Mouse (Mus musculus): ENCODE results near the gene Plcb4. TPM values are rescaled to one million over a fixed set of nuclear protein-coding genes. Genes with fewer than 3 reads are reported as not detected.

Plcb4 gene
- polyA plus RNA-seq, 1 experiment from 2014 or later, result 44.9 TPM

DNA sequence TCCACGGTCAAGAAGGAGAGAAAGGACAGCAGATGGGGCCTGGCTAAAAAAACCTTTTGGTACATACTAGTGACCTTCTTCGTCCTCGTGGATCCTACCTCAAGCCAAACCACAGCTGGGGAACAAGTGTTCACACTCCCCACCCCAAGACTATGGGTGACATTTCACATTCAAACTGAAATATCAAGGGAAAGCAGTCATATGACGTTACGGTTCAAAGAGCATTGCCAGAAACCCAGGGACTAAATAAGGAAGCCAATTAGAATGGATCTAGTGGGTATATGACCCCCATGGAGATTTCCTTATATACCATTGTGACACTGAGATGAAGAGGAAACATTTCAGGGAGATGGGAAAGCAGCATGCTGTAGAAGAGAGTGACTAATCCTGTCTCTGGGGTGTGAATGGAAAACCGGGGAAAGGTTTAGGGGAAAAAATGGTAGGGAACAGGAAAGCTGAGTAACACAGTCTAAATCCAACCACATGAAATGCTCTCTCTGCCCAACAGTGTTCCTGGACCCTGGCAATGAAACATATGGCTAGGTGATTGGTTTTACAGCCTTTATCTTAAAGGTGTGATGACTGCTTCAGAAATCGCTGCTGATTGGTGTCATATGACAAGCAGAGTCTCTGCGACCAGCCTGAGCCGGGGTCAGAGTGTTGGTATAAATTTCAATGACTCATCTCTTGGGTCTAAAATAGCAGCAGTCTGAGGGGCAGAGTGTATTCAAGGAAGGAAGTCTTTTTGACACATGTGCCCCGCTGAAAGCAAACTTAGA lies 114.6 kb downstream of the Plcb4 start:
- WGBS, result 22% methylated on average over 10 of the region's 10 CpGs
- peak; percentile 66 for ATAC-seq (ENCODE audit: insufficient number of reproducible peaks, insufficient read depth, low FRiP score, low read depth)

DNA sequence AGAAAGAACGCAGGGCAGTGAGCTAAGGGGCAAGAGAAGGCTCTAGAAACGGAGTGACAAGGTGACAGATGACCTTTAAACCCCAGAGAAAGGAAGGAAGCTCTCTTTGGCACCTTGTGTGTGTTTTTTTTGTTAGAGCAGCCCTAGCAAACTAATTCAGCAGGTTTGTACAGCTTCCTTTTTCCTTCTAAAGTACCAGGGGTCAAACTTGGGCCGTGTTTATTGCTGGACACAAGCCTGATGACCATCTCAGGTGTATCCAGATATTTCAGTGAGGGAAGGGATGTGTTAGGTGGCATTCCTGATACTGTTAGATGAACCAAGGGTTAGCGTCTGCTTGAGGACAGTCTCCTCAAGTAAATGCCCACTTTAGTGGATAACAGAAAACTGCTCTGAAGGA lies 116.2 kb downstream of the Plcb4 start:
- Histone ChIP-seq H3K36me3 (ENCODE audit: control insufficient read depth, insufficient read depth, low read length) (no peaks in the 10 kb centered on the region), H3K4me3 (ENCODE audit: control insufficient read depth in 1 of 2, insufficient read depth in 1 of 2, low read depth in 1 of 2, low read length in 2 of 2) (no peak overlapping the region), H3K27me3 (ENCODE audit: control insufficient read depth, insufficient read depth, low read length) (no peaks in the 10 kb centered on the region), H3K9ac (ENCODE audit: low read length) (no peak overlapping the region), H3K4me1 (ENCODE audit: control insufficient read depth in 2 of 2, insufficient read depth in 2 of 2, low read length in 2 of 2) (peaks cover 10 to 25% of the 10 kb centered on the region in 2 experiments), H3K4me2 (ENCODE audit: low read length) (no peak overlapping the region), H3K9me3 (ENCODE audit: control insufficient read depth, low read length) (no peaks in the 10 kb centered on the region), H3K27ac (replicated peaks in 1 of 2; ENCODE audit: control insufficient read depth in 1 of 2, insufficient read depth in 1 of 2, low read depth in 2 of 2, low read length in 2 of 2) (no peak overlapping the region)
- 69% methylated on average over 4 of the region's 4 CpGs for WGBS
- no peak for ATAC-seq (ENCODE audit: insufficient number of reproducible peaks, insufficient read depth, low FRiP score, low read depth)

More for the DNA sequence above, 114.6 kb downstream of the Plcb4 start:
- Histone ChIP-seq H3K4me2 (ENCODE audit: low read length) (peak overlapping the region; percentile 45), H3K9me3 (ENCODE audit: control insufficient read depth, low read length) (no peaks in the 10 kb centered on the region), H3K4me3 (ENCODE audit: control insufficient read depth in 1 of 2, insufficient read depth in 1 of 2, low read depth in 1 of 2, low read length in 2 of 2) (no peak overlapping the region), H3K36me3 (ENCODE audit: control insufficient read depth, insufficient read depth, low read length) (no peaks in the 10 kb centered on the region), H3K9ac (ENCODE audit: low read length) (no peak overlapping the region), H3K4me1 (ENCODE audit: control insufficient read depth in 2 of 2, insufficient read depth in 2 of 2, low read length in 2 of 2) (peaks cover 10 to 25% of the 10 kb centered on the region in 2 experiments), H3K27me3 (ENCODE audit: control insufficient read depth, insufficient read depth, low read length) (no peaks in the 10 kb centered on the region), H3K27ac (replicated peaks in 1 of 2; ENCODE audit: control insufficient read depth in 1 of 2, insufficient read depth in 1 of 2, low read depth in 2 of 2, low read length in 2 of 2) (peak overlapping the region; percentile 68 to 76)

DNA sequence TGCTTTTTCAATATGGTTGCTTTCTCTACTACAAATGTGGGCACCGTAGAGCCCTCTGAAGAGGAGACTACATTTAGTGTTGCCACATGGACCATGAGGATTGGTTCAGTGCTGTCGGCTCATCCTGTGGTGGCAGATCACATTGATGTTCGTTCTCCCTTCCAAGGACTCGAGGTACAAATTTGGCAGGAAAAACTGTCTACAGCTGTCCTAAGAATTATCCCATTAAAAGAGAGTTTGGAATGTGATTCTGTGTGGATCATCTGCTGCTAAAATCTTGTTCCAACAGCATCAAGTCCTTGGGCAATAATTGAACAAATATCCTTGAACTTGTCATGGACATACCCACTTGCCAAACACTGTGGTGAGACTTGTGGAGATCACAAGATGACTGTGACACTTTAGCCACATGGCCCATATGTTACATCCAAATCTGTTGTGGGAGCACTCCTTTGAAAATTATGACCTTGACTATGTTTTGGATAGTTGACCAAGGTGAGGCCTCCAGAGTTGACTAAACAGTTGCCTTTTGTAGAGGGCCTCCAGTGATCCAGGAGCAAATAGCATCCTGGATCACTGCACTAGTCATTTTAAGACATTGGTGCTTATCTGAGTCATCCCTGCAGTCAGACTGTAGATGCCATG lies 117.4 kb downstream of the Plcb4 start:
- no peak overlapping the region for H3K27ac ChIP-seq (replicated peaks in 1 of 2; ENCODE audit: control insufficient read depth in 1 of 2, insufficient read depth in 1 of 2, low read depth in 2 of 2, low read length in 2 of 2)
- WGBS, result 97% methylated on average over 4 of the region's 4 CpGs
- peaks cover 10 to 25% of the 10 kb centered on the region in 2 experiments for H3K4me1 ChIP-seq (ENCODE audit: control insufficient read depth in 2 of 2, insufficient read depth in 2 of 2, low read length in 2 of 2)
- H3K9me3 ChIP-seq (ENCODE audit: control insufficient read depth, low read length), result no peaks in the 10 kb centered on the region
- H3K27me3 ChIP-seq (ENCODE audit: control insufficient read depth, insufficient read depth, low read length), result no peaks in the 10 kb centered on the region
- no peak overlapping the region for H3K4me2 ChIP-seq (ENCODE audit: low read length)
- H3K9ac ChIP-seq (ENCODE audit: low read length), result no peak overlapping the region
- H3K36me3 ChIP-seq (ENCODE audit: control insufficient read depth, insufficient read depth, low read length), result no peaks in the 10 kb centered on the region
- H3K4me3 ChIP-seq (ENCODE audit: control insufficient read depth in 1 of 2, insufficient read depth in 1 of 2, low read depth in 1 of 2, low read length in 2 of 2), result no peak overlapping the region
- no peak for ATAC-seq (ENCODE audit: insufficient number of reproducible peaks, insufficient read depth, low FRiP score, low read depth)

GRCm38 (mm10) chr2:135781391-135781790 lies 122.6 kb downstream of the Plcb4 start:
- Histone ChIP-seq H3K27ac (replicated peaks in 1 of 2; ENCODE audit: control insufficient read depth in 1 of 2, insufficient read depth in 1 of 2, low read depth in 2 of 2, low read length in 2 of 2) (no peak overlapping the region), H3K36me3 (ENCODE audit: control insufficient read depth, insufficient read depth, low read length) (no peaks in the 10 kb centered on the region), H3K4me3 (ENCODE audit: control insufficient read depth in 1 of 2, insufficient read depth in 1 of 2, low read depth in 1 of 2, low read length in 2 of 2) (no peak overlapping the region), H3K4me1 (ENCODE audit: control insufficient read depth in 2 of 2, insufficient read depth in 2 of 2, low read length in 2 of 2) (no peaks in the 10 kb centered on the region), H3K4me2 (ENCODE audit: low read length) (no peak overlapping the region), H3K27me3 (ENCODE audit: control insufficient read depth, insufficient read depth, low read length) (no peaks in the 10 kb centered on the region), H3K9ac (ENCODE audit: low read length) (no peak overlapping the region), H3K9me3 (ENCODE audit: control insufficient read depth, low read length) (no peaks in the 10 kb centered on the region)
- WGBS, result 85% methylated on average over 6 of the region's 6 CpGs
- ATAC-seq (ENCODE audit: insufficient number of reproducible peaks, insufficient read depth, low FRiP score, low read depth), result no peak

DNA sequence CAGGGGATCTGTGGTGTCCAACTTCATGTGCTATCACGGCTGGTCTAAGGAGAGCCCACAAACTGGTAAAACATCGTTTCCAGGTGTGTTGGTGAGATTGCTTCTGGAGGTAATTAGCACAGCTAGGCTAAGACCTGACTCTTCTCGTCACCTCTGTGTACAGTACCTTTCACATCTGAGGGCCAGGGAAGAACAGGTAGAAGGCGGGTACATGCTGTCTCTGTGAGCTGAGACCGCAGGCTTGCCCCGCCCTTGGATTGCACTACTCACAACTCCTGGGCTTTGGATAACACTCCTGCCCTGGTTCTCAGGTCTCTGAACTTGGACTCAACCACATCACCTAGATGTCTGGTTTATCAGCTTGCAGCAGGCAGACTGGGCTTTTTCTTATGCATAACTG lies 128.6 kb downstream of the Plcb4 start:
- no peak for ATAC-seq (ENCODE audit: insufficient number of reproducible peaks, insufficient read depth, low FRiP score, low read depth)
- Histone ChIP-seq H3K27ac (replicated peaks in 1 of 2; ENCODE audit: control insufficient read depth in 1 of 2, insufficient read depth in 1 of 2, low read depth in 2 of 2, low read length in 2 of 2) (no peak overlapping the region), H3K36me3 (ENCODE audit: control insufficient read depth, insufficient read depth, low read length) (no peaks in the 10 kb centered on the region; the same call in 1 of the 2 replicates), H3K9me3 (ENCODE audit: control insufficient read depth, low read length) (no peaks in the 10 kb centered on the region), H3K4me3 (ENCODE audit: control insufficient read depth in 1 of 2, insufficient read depth in 1 of 2, low read depth in 1 of 2, low read length in 2 of 2) (no peak overlapping the region), H3K9ac (ENCODE audit: low read length) (no peak overlapping the region), H3K4me1 (ENCODE audit: control insufficient read depth in 2 of 2, insufficient read depth in 2 of 2, low read length in 2 of 2) (no peaks in the 10 kb centered on the region), H3K4me2 (ENCODE audit: low read length) (no peak overlapping the region), H3K27me3 (ENCODE audit: control insufficient read depth, insufficient read depth, low read length) (no peaks in the 10 kb centered on the region)
- 89% methylated on average over 6 of the region's 6 CpGs for WGBS

DNA sequence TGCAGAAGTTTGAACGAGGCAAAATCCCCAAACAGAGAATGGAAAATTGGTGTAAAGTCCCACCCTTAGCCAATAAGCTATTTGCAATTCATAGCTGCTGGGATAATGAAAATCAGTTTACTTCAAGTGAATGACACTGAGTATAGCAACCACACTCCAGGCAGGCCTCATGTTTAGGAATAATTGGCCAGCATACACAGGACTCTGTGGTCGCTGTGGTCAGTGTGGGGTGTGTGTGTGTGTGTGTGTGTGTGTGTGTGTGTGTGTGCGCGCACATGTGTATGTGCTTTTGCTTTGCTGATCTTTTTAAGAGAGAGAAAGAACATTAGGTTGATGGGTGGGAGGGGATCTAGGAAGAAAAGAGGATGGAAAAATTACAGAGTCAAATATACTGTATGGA lies 134.1 kb downstream of the Plcb4 start:
- H3K27ac ChIP-seq (replicated peaks in 1 of 2; ENCODE audit: control insufficient read depth in 1 of 2, insufficient read depth in 1 of 2, low read depth in 2 of 2, low read length in 2 of 2), result no peak overlapping the region
- peaks cover under 1 to 5% of the 10 kb centered on the region in 2 experiments; a peak in 2 of 4 replicates for H3K4me1 ChIP-seq (ENCODE audit: control insufficient read depth in 2 of 2, insufficient read depth in 2 of 2, low read length in 2 of 2)
- no peaks in the 10 kb centered on the region for H3K9me3 ChIP-seq (ENCODE audit: control insufficient read depth, low read length)
- H3K4me3 ChIP-seq (ENCODE audit: control insufficient read depth in 1 of 2, insufficient read depth in 1 of 2, low read depth in 1 of 2, low read length in 2 of 2), result no peak overlapping the region
- H3K27me3 ChIP-seq (ENCODE audit: control insufficient read depth, insufficient read depth, low read length), result no peaks in the 10 kb centered on the region
- ATAC-seq (ENCODE audit: insufficient number of reproducible peaks, insufficient read depth, low FRiP score, low read depth), result no peak
- WGBS, result 95% methylated on average over 4 of the region's 4 CpGs
- H3K9ac ChIP-seq (ENCODE audit: low read length), result no peak overlapping the region
- H3K36me3 ChIP-seq (ENCODE audit: control insufficient read depth, insufficient read depth, low read length), result no peaks in the 10 kb centered on the region
- no peak overlapping the region for H3K4me2 ChIP-seq (ENCODE audit: low read length)

DNA sequence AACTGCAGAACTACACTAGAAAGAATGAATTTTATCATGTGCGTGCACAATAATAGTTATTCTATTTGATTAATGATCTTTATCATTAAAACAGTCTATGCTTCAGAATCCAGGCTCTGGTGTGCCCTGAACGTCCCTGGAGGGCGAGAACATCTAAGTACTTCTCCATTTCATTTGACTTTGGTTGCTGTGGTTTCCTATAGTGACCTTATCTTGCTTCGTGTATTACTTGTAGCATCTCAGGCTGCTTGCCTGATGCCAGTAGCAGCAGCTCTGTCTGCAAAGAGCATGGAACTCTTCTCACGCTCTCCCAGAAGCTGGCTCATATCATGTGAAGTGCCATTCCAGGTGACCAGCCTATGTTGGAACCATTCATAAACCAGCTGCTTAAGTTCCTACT lies 137.9 kb downstream of the Plcb4 start:
- Histone ChIP-seq H3K4me3 (ENCODE audit: control insufficient read depth in 1 of 2, insufficient read depth in 1 of 2, low read depth in 1 of 2, low read length in 2 of 2) (no peak overlapping the region), H3K9ac (ENCODE audit: low read length) (no peak overlapping the region), H3K4me1 (ENCODE audit: control insufficient read depth in 2 of 2, insufficient read depth in 2 of 2, low read length in 2 of 2) (peaks cover 3 to 12% of the 10 kb centered on the region in 2 experiments; a peak in 2 of 4 replicates), H3K27me3 (ENCODE audit: control insufficient read depth, insufficient read depth, low read length) (no peaks in the 10 kb centered on the region), H3K36me3 (ENCODE audit: control insufficient read depth, insufficient read depth, low read length) (no peaks in the 10 kb centered on the region), H3K4me2 (ENCODE audit: low read length) (no peak overlapping the region), H3K9me3 (ENCODE audit: control insufficient read depth, low read length) (no peaks in the 10 kb centered on the region), H3K27ac (replicated peaks in 1 of 2; ENCODE audit: control insufficient read depth in 1 of 2, insufficient read depth in 1 of 2, low read depth in 2 of 2, low read length in 2 of 2) (no peak overlapping the region)
- no peak for ATAC-seq (ENCODE audit: insufficient number of reproducible peaks, insufficient read depth, low FRiP score, low read depth)
- WGBS, result 77% methylated on average over 5 of the region's 5 CpGs

Measured in heart, embryonic 14.5 days (tissue).